Mouse (Mus musculus): ENCODE measurements around the gene Adck2. TPM values are rescaled to one million over a fixed set of nuclear protein-coding genes. Genes with fewer than 3 reads are reported as not detected.

The Adck2 gene
- total RNA-seq, 1 experiment from 2014 or later: 31.5 TPM

DNA sequence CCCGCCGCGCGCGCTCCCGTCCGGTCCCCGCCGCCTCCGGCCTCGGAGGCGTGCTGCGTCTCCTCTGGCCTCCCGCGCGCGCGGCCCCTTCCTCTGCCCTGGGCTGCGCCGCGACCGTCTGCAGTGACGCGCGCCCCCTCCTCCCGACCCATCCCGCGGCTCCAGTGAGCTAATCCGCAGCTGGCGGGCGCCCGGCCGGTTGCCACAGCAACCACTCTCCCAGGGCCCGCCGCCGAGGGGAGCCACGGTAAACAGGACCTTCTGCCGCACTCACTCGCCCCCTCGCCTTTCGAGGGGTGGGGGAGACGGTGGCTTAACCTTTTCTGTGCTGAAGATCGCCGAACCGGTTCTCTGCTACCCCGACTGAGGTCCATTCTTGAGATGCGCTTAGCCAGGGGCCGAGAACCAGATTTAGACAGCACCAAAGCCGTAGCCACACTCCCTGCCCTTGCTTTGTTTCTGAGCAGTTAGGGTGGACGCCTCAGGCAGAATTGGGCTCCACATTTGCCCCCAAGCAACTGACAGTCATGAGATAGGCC, 15.9 kb upstream of the Adck2 start, which contains the start of gene Dennd2a:
TSS of gene Dennd2a (minus strand) at position 145 of the 539 bp plus-strand sequence.
- DNase-seq: peak; percentile 79

- DNase-seq: no peak
These were observed 14.3 kb upstream of the Adck2 start for GRCm38 (mm10) chr6:39559276-39559939.

DNA sequence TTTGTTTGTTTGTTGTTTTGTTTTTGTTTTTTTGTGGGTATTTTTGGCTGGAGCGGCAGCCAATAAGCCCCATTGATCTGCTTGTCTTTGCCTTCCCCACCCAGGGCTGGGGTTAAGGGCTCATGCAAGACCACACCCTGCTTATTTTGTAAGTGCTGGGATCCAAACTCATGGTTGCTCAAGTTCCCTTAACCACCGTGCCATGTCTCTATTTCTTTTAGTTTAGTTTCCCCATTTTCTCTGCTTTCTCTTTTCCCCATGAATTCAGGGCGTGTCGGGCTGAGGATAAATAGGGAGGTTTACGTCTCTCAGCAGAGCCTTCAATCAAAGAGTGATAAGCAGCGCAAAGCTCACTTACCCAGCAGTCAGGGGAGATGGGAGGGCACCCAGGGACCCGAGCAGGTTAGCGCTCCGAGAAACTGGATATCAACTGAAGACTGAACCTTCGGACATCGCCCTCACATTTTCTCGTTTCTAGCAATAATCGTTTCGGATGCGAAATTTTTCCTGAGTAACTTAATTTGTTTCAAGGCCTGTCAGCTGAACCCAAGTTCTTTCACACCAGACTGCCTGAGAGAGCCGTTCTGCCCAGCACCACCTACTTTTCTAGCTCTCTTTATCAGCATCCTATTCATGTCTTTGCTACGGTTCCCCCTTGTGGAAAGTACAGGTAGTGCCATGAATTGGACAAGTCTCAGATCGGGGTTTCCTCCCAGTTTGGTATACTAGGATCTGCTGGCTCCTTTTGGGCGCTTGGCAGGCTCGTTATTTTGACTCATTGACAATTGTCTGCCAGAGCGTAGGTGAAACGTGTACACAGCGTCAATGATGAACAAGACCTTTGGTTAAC, 11.3 kb upstream of the Adck2 start:
- no peak for DNase-seq

DNA sequence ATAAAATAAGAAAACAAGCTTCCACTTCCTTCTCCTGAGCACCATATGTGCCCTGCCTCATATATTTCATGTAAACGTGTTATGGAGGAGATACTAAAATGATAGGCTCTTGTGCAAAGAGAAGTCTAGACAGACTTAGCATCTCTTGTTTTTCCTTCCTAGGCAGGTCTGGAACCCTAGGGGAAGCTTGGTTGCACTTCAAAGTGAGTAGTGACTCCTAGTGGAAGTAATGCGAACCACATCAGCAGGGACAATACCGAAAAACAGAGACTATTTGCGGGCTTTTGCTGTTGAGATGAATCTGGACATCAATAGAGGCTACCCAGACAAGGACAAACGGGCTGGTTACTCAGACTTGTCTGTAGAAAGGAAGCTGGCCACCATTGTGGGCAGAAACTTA, 6.1 kb upstream of the Adck2 start:
- no peak for DNase-seq

- peak; percentile 25 for DNase-seq
These were observed 3.2 kb upstream of the Adck2 start for GRCm38 (mm10) chr6:39570426-39570825.

GRCm38 (mm10) chr6:39574555-39574869, 839 bp downstream of the Adck2 start:
- peak; percentile 28 for DNase-seq

DNA sequence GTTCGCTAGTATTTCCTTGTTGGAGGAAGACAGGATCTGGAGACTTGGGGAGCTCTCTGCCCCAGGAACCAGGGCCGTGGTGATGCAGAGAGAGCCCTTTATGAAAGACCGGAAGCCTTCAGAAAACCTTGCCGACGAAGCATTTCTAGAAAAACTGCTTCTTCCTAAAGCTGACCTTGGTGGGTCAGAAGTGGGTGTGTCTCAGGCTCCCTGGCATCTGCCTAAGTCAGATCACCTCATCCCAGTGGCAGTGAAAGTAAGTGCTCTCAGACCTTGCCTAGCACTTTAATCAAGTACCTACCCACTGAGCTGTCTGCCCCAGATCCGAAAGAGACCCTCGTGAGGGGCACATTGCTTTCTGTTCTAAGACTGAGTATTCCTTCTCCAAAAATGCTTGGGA, 1.3 kb downstream of the Adck2 start:
- no peak for DNase-seq

DNA sequence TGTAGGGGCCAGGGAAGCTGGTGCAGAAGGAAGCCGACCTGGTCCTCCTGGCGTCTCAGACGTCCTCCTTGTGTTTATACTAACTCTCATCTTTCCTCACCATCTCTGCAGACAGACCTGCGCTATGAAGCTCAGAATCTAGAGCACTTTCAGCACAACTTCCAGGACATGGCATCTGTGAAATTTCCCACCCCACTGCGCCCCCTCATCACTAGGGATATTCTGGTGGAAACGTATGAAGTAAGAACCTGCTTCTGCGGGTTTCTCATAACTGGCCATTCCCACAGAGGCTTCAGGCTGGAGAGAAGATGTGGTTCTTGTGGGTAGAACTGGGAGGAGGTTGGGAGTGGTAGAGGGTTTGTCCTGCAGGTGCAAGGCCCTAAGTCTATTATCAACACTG, 5.9 kb downstream of the Adck2 start:
- DNase-seq: no peak

GRCm38 (mm10) chr6:39580558-39580957, 6.9 kb downstream of the Adck2 start:
- DNase-seq: no peak

DNA sequence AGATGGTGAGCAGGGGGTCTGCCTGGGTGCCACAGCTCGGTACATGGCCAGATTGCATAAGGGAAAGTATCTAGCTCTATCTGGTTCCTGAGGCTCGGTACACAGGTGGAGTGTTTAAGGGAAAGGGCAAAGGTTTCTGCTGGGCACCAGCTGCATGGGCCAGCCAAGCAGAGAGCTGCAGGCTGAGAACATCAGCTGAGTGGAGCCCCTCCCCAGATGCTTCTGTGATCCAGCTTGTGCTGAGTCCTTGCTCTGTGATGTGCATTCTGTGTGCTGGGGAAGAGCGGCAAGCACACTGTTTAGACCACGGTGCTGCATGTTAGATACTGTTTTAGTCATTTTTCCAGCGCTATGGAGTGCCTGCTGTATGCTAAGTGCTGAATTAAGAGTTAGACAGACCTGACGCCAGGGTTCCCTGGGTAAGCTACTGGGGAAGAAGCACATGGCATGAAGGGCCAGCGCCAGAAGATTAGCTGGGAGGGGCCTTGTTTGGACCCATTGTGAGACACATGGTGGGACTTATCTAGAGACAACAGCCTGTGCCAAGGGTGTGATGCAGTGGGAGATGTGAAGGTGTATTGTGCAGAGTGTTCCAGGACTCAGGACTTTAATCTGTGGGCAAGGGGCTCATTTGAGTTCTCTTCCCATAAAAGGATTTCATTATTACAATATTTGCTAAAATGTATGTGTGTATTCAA, 7.6 kb downstream of the Adck2 start:
- DNase-seq: no peak

DNA sequence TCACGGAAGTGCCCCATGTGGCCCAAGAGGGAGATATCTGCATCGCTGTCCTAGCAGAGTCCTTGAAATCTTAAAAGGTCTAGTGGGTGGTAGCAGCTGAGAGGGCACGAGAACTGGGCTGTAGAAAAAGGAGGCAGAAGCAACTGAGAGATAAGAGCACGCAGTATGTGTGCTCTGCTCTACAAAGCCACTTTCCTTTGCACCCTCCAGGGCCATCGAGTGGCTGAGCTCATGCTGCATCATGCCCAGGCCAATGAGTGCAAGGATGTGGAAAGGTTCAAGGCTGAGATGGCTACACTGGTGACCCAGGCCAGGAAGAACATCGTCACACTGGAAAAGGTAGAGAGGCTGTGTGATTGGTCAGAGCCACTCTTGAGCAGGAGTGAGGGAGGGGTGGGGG, 11.8 kb downstream of the Adck2 start, which contains the start of gene Gm42420:
TSS of gene Gm42420 (plus strand) at position 237 of the 400 bp plus-strand sequence.
- DNase-seq: no peak

GRCm38 (mm10) chr6:39591481-39591880, 17.8 kb downstream of the Adck2 start:
- no peak for DNase-seq

DNA sequence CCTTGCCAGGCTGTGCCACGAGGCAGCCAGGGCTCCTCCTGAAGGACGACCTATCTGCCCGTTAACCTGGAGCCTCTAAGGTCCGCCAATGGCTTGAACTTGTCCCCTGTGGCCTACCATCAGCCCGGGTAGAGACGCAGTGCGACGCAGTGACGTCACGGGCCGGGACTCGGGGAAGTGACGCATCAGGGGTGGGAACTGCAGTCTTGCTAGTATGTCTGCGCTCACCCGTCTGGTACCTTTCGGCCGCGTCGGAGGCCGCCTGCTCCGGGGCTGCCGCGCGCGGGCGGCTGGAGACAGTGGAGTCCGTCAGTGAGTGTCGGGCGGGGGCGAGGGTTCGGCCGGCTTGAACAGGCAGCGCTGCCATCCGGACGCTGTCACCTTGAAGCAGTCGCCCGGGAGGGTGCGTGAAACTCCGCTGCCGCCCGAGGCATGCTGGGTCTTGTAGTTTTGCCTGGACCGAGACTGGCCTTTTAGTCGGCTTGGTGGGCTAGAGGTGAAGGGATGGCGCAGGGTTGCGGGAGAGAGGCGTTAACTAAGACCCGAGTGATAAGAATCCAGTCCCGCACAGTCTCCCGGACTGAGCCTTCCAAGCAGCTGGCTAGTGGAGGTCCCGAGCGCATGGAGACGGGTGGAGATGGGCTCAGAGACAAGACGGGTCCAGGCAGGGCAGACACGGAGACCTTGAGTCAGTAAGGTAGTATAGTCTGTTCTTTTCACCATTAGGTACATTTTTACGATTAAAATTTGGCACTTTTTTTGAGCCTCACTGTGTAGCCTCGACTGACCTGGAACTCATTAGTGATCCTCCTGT, 18.9 kb downstream of the Adck2 start, which contains the start of gene Ndufb2:
TSS of gene Ndufb2 (plus strand) at position 174 of the 814 bp plus-strand sequence.
- DNase-seq: peak; percentile 94

- DNase-seq: no peak
These were observed 27.2 kb downstream of the Adck2 start for GRCm38 (mm10) chr6:39600851-39601250.

DNA sequence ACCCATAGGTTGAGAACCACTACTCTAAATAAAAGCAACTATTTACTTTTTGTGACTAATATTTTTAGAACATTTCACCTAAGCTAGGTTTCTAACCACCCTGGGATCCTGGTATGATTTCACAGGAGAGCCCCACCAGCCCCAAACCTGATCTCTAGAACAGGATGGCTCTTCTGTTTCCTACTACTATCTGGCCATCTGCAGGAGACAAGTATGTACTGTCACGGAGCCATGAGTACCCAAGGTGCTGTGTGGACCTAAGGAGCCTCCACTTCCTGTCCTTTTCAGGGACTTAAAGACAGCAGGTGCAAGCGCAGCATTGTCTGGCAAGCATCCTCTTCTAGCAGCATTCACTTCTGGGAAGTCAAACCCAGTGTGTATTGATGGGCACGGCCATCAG, 28.2 kb downstream of the Adck2 start:
- DNase-seq: no peak

DNA sequence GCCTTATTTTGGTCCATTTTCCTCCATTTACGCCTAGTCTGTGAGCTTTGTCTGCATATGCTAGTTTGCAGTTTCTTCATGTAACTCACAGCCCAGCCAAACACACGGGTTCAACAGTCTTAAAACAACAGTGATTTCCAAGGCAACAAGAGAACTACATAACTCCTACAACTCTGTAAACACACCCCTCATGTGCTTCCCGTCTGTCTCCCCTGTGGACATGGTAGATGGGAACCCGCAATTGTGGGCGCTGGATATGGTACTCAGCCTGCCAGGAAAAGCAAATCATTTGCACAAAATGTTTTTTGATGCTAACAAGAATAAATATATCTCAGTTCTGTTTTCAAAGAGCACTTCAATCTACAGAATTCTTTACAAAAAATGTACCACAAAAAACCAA, 30.9 kb downstream of the Adck2 start:
- DNase-seq: no peak

GRCm38 (mm10) chr6:39606056-39606455, 32.4 kb downstream of the Adck2 start:
- no peak for DNase-seq

- no peak for DNase-seq
These were observed 33.2 kb downstream of the Adck2 start for GRCm38 (mm10) chr6:39606862-39607261.

GRCm38 (mm10) chr6:39607365-39607764, 33.7 kb downstream of the Adck2 start:
- DNase-seq: no peak

DNA sequence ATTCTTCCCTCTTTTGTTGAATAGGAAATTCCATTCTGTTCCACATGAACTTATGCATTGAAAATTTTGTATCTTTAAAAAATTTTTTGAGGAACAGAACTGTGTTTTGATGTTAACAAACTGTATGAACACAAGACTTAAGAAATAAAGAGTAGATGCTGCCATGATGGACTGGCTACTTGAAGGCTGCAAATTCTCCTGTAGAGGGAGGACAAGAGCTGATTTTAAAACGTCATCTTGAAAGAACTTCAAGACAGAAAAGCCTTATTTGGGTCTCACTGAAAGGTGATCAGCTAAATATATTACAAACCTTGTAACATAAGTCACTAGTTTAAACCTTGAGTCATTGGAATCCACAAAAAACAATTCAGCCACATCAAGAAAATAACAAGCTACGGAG, 36.5 kb downstream of the Adck2 start:
- DNase-seq: no peak

DNA sequence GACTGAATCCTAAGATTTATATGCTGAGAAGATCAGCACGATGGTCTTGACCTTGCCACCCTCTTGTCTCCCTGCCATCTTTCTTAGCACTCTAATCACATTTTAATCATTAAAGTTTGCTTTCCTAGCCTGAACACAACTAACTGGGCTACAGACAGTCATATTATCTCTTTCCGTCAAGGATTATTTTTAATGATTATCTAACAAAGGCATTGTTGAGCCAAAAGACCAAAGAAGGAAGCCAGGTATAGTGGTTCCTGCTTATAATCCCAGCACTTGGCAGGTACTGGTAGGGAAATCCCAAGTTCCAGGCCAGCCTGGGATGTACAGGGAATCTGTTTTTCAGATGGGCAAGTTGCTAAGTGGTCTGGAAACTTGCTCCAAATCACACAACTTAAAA, 37.6 kb downstream of the Adck2 start:
- no peak for DNase-seq
